Mouse (Mus musculus) neural tube, embryonic 15.5 days (tissue): ENCODE measurements around the gene Gm12248. TPM values are rescaled to one million over a fixed set of nuclear protein-coding genes. Genes with fewer than 3 reads are reported as not detected.

ENCODE experiments used
- polyA plus RNA-seq: library from polyadenylated mRNA; unstranded; fragments of >200 nt; fragmentation: Nextera tagmentation; extraction: Ambion mirVana; gene quantifications from 2 replicates; pipeline ENCODE4 v1.2.1, GENCODE M21; 2015

Gm12248 gene
- polyA plus RNA-seq, 1 experiment from 2014 or later, result not detected

Other genes starting within 250 kb of the Gm12248 start
- gene Larp1, start 84.1 kb downstream of the Gm12248 start, polyA plus RNA-seq, result 19.9 and 20.5 TPM in 2 replicates
- gene Cnot8, start 11.0 kb upstream of the Gm12248 start, polyA plus RNA-seq, result 99.6 and 105 TPM in 2 replicates
- gene Gemin5, start 75.4 kb upstream of the Gm12248 start, polyA plus RNA-seq, result 12.2 and 18.5 TPM in 2 replicates
- gene Mrpl22, start 78.5 kb upstream of the Gm12248 start, polyA plus RNA-seq, result 99.2 and 107 TPM in 2 replicates
- 2.4 and 8.2 TPM in 2 replicates for gene Igtp, start 106.4 kb upstream of the Gm12248 start, polyA plus RNA-seq
- gene Irgm2, start 106.5 kb upstream of the Gm12248 start, polyA plus RNA-seq, result 1.3 and 3.4 TPM in 2 replicates
- gene 4930438A08Rik, start 181.7 kb upstream of the Gm12248 start, polyA plus RNA-seq, result not detected in 2 replicates
- 31.5 and 33.3 TPM in 2 replicates for gene Zfp692, start 213.9 kb upstream of the Gm12248 start, polyA plus RNA-seq
- 37.9 and 44.8 TPM in 2 replicates for gene Zfp672, start 237.2 kb upstream of the Gm12248 start, polyA plus RNA-seq
- gene Sh3bp5l, start 237.6 kb upstream of the Gm12248 start, polyA plus RNA-seq, result 47.1 and 47.7 TPM in 2 replicates